Mouse (Mus musculus): ENCODE data around the gene Slc5a5. TPM values are rescaled to one million over a fixed set of nuclear protein-coding genes. Genes with fewer than 3 reads are reported as not detected.

The Slc5a5 gene
- 8.2 and 13.8 TPM in 2 replicates for polyA plus RNA-seq (2015; fragmentation: Nextera tagmentation; extraction: Ambion mirVana)

DNA sequence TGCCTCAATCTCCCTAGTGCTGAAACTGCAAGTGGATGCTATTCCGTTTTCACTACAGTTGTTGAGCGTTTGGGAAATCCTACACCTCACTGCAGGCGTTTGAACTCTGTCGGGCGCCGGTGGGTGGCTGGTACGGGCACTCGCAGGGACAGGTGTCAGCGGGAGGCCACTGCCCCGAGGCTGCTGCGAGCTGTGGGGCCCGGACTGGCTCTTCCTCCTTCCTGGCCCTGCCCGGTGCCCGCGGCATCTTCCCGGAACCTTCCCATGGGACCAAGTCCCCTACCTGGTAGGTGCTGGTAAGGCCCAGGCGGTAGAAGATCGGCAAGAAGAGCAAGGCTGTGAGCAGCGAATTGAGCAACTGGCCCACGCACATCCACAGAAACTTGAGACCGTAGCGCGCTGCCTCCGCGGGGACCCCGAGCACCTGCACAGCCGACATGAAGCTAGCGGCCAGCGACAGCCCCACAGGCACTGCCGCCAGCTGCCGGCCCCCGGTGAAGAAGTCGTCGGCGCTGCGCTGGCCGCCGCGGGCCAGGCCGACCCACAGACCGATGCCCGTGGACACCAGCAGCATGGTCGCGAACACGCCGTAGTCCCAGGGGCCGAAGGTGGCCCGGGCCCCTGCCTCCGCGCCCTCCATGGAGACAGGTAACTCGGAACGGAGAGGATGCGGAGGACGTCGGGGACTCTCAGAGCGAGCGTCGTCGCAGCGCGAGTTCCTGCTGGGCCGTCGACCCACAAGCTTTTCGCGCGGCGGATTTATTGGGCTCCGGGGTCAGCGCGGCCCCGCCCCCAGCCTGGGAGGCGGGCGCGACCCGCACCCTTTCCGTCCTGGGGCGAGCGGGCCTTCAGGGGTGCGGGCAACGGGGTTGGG lies at the start of gene Slc5a5:
TSS of gene Slc5a5 (minus strand) at position 736 of the 874 bp plus-strand sequence.
- peak within 1 kb of the TSS; percentile 63 for H3K9ac ChIP-seq (ENCODE audit: low read length)

DNA sequence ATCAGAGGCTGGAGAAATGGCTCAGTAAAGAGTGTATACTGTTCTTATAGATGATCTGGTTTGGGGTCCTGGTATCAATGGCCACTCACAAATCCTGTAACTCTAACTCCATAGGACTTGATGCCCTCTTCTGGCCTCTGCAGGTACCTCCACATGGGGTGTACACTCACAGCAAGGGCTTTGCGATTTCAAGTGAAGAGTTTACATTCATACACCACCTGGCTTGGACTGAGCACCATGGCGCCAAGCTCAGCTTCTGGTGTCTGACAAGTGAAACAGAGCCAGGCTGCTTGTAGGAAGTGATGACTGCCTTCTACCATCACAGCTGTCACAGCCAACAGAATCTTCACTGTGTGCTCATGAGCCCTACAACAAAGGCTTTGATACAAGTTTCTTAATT lies 48.9 kb upstream of the Slc5a5 start:
- Histone ChIP-seq H3K9me3 (replicated peaks; ENCODE audit: control insufficient read depth, low read length) (no peaks in the 10 kb centered on the region), H3K9ac (ENCODE audit: low read length) (no peak overlapping the region)
- 69% methylated on average over 2 of the region's 2 CpGs for whole genome bisulfite sequencing

More for the DNA sequence above, at the start of gene Slc5a5:
- Histone ChIP-seq H3K27me3 (ENCODE audit: control insufficient read depth, insufficient read depth, low read length) (peaks cover 29% of the 10 kb centered on the region), H3K4me1 (ENCODE audit: control insufficient read depth, insufficient read depth, low read length) (peaks cover 16% of the 10 kb centered on the region), H3K9me3 (replicated peaks; ENCODE audit: control insufficient read depth, low read length) (no peaks in the 10 kb centered on the region), H3K4me3 (replicated peaks; ENCODE audit: low read length) (peak within 1 kb of the TSS; percentile 41), H3K4me2 (ENCODE audit: low read depth, low read length) (peak within 1 kb of the TSS; percentile 49), H3K27ac (ENCODE audit: low read length) (no peak within 1 kb of the TSS), H3K36me3 (ENCODE audit: control insufficient read depth, insufficient read depth, low read length) (peaks cover 17% of the 10 kb centered on the region; the same call in 1 of the 2 replicates)
- no peak for ATAC-seq (ENCODE audit: insufficient read depth, low FRiP score)
- 4% methylated on average over 79 of the region's 80 CpGs for WGBS

DNA sequence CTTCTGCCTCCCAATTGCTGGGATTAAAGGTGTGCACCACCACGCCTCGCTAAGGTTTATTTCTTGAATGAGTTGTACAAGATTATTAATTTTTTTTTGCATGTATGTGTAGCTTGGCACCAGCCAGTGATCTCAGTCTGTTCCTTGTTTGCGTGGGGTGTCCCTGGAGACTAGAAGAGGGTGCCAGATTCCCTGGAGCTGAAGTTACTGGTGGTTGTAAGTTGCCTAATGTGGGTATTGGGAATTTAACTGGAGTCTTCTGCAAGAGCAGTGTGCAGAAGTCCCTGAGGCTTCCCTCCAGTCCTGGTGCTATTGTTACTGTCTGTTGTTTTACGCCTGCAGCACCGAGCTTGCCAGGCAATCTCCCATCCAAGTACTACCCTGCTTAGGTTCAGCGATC lies 44.6 kb upstream of the Slc5a5 start:
- Histone ChIP-seq H3K9me3 (replicated peaks; ENCODE audit: control insufficient read depth, low read length) (no peaks in the 10 kb centered on the region), H3K4me2 (ENCODE audit: low read depth, low read length) (no peak overlapping the region), H3K27me3 (ENCODE audit: control insufficient read depth, insufficient read depth, low read length) (no peaks in the 10 kb centered on the region), H3K4me1 (ENCODE audit: control insufficient read depth, insufficient read depth, low read length) (no peaks in the 10 kb centered on the region), H3K36me3 (ENCODE audit: control insufficient read depth, insufficient read depth, low read length) (no peaks in the 10 kb centered on the region), H3K27ac (ENCODE audit: low read length) (no peak overlapping the region), H3K4me3 (replicated peaks; ENCODE audit: low read length) (no peak overlapping the region), H3K9ac (ENCODE audit: low read length) (no peak overlapping the region)
- whole genome bisulfite sequencing, result 86% methylated on average over 6 of the region's 6 CpGs
- no peak for ATAC-seq (ENCODE audit: insufficient read depth, low FRiP score)

More for the DNA sequence above, 48.9 kb upstream of the Slc5a5 start:
- no peak overlapping the region for H3K27ac ChIP-seq (ENCODE audit: low read length)
- no peaks in the 10 kb centered on the region for H3K27me3 ChIP-seq (ENCODE audit: control insufficient read depth, insufficient read depth, low read length)
- ATAC-seq (ENCODE audit: insufficient read depth, low FRiP score), result no peak
- no peak overlapping the region for H3K4me2 ChIP-seq (ENCODE audit: low read depth, low read length)
- no peaks in the 10 kb centered on the region for H3K36me3 ChIP-seq (ENCODE audit: control insufficient read depth, insufficient read depth, low read length)
- no peak overlapping the region for H3K4me3 ChIP-seq (replicated peaks; ENCODE audit: low read length)
- H3K4me1 ChIP-seq (ENCODE audit: control insufficient read depth, insufficient read depth, low read length), result no peaks in the 10 kb centered on the region

DNA sequence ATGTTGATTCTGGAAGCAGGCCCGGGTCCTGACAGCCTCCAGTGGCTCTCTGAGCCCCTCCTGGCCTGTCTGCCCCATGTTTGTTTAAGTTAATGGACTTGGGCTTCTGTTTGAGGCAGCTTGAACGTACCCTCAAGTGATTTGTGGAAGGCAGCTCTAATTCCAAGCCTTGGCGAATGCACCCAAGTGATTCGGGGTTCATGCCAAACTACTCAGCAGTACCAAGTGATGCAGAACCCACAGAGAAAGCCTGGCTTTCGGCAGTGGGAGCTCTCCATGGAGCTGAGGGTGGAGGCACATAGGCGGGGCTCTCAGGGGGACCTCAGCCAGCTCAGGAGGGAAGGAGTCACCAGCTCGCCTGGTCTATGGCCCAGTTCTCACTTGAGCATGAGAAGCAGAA lies 42.2 kb upstream of the Slc5a5 start:
- no peaks in the 10 kb centered on the region for H3K4me1 ChIP-seq (ENCODE audit: control insufficient read depth, insufficient read depth, low read length)

DNA sequence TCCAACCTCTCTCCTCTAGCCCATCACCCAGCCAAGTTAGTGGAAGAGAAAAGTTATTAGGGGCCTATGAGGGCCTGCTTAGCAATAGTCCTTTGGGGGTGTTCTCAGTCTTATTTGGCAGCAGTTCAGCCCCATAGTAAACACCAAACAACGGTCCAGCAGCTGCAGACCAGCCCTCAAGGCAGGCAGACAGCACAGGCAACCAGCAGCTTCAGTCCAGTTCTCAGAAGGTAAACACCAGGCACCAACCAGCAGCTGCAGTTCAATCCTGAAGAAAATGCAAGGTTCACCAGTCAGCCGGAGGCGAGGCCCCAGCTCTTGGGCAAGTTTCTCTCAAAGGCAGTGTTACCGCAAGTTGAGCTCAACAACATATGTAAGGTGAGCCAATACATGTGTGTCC lies 40.5 kb upstream of the Slc5a5 start:
- 66% methylated on average over 4 of the region's 4 CpGs for WGBS
- H3K9ac ChIP-seq (ENCODE audit: low read length), result no peak overlapping the region
- no peak overlapping the region for H3K4me2 ChIP-seq (ENCODE audit: low read depth, low read length)
- no peaks in the 10 kb centered on the region for H3K4me1 ChIP-seq (ENCODE audit: control insufficient read depth, insufficient read depth, low read length)
- no peaks in the 10 kb centered on the region for H3K9me3 ChIP-seq (replicated peaks; ENCODE audit: control insufficient read depth, low read length)
- ATAC-seq (ENCODE audit: insufficient read depth, low FRiP score), result no peak
- H3K36me3 ChIP-seq (ENCODE audit: control insufficient read depth, insufficient read depth, low read length), result no peaks in the 10 kb centered on the region
- no peaks in the 10 kb centered on the region for H3K27me3 ChIP-seq (ENCODE audit: control insufficient read depth, insufficient read depth, low read length)
- no peak overlapping the region for H3K27ac ChIP-seq (ENCODE audit: low read length)
- H3K4me3 ChIP-seq (replicated peaks; ENCODE audit: low read length), result no peak overlapping the region

More for the DNA sequence above, 42.2 kb upstream of the Slc5a5 start:
- Histone ChIP-seq H3K36me3 (ENCODE audit: control insufficient read depth, insufficient read depth, low read length) (no peaks in the 10 kb centered on the region), H3K27ac (ENCODE audit: low read length) (no peak overlapping the region), H3K4me3 (replicated peaks; ENCODE audit: low read length) (no peak overlapping the region), H3K27me3 (ENCODE audit: control insufficient read depth, insufficient read depth, low read length) (no peaks in the 10 kb centered on the region), H3K9ac (ENCODE audit: low read length) (no peak overlapping the region), H3K4me2 (ENCODE audit: low read depth, low read length) (no peak overlapping the region), H3K9me3 (replicated peaks; ENCODE audit: control insufficient read depth, low read length) (no peaks in the 10 kb centered on the region)
- no peak for ATAC-seq (ENCODE audit: insufficient read depth, low FRiP score)
- WGBS, result 46% methylated on average over 7 of the region's 7 CpGs

DNA sequence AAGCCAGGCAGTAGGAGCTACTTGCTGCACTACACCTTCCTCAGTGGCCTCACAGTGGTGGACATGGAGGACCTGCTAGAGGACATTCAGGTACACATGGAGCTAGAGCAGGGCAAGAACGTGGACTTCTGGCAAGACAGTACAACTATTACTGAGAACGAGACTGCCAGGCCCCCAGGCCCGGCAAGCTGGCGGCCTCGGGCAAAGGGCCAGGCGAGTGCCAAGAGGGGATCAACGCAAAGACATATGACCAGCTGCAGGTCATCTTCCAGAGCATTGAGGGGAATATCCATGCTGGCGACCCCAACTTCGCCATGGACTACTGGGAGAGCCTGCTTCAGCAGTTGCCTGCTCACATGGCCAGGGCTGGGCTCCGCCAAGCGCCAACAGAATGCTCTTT lies 39.2 kb upstream of the Slc5a5 start:
- no peak for ATAC-seq (ENCODE audit: insufficient read depth, low FRiP score)
- Histone ChIP-seq H3K4me1 (ENCODE audit: control insufficient read depth, insufficient read depth, low read length) (no peaks in the 10 kb centered on the region), H3K9me3 (replicated peaks; ENCODE audit: control insufficient read depth, low read length) (no peaks in the 10 kb centered on the region), H3K4me2 (ENCODE audit: low read depth, low read length) (no peak overlapping the region), H3K9ac (ENCODE audit: low read length) (no peak overlapping the region), H3K27ac (ENCODE audit: low read length) (no peak overlapping the region), H3K27me3 (ENCODE audit: control insufficient read depth, insufficient read depth, low read length) (no peaks in the 10 kb centered on the region), H3K36me3 (ENCODE audit: control insufficient read depth, insufficient read depth, low read length) (no peaks in the 10 kb centered on the region), H3K4me3 (replicated peaks; ENCODE audit: low read length) (no peak overlapping the region)
- 90% methylated on average over 11 of the region's 11 CpGs for WGBS

DNA sequence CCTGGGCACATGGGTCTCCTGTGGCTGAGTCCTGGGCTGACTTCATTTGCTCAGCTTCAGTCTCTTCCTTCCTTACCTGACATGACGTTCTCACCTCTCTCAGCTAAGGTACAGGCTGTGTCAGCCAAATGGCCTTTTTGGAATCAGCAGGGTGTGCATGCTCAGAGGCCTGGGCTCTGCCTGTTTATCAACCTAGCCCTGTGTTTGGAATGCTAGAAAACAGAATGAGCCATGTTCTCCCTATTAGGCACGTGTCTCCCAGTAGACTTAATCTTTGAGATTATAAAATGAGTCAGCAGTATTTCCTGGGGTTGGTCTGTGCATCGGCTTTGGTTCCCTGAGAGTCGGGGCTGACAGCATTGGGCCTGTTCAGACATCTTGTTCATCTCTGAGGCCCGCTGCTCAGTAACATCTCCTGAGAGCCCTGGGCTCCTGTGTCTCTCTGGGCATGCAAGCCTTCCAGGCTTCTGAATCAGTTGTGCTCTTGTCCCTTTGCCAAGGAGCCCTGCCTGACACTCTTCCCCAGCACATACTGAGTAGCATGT lies 36.3 kb upstream of the Slc5a5 start:
- Histone ChIP-seq H3K27me3 (ENCODE audit: control insufficient read depth, insufficient read depth, low read length) (no peaks in the 10 kb centered on the region), H3K9me3 (replicated peaks; ENCODE audit: control insufficient read depth, low read length) (no peaks in the 10 kb centered on the region), H3K9ac (ENCODE audit: low read length) (no peak overlapping the region), H3K36me3 (ENCODE audit: control insufficient read depth, insufficient read depth, low read length) (no peaks in the 10 kb centered on the region), H3K27ac (ENCODE audit: low read length) (no peak overlapping the region), H3K4me2 (ENCODE audit: low read depth, low read length) (no peak overlapping the region), H3K4me3 (replicated peaks; ENCODE audit: low read length) (no peak overlapping the region), H3K4me1 (ENCODE audit: control insufficient read depth, insufficient read depth, low read length) (no peaks in the 10 kb centered on the region)
- WGBS, result 64% methylated on average over 5 of the region's 5 CpGs
- no peak for ATAC-seq (ENCODE audit: insufficient read depth, low FRiP score)

DNA sequence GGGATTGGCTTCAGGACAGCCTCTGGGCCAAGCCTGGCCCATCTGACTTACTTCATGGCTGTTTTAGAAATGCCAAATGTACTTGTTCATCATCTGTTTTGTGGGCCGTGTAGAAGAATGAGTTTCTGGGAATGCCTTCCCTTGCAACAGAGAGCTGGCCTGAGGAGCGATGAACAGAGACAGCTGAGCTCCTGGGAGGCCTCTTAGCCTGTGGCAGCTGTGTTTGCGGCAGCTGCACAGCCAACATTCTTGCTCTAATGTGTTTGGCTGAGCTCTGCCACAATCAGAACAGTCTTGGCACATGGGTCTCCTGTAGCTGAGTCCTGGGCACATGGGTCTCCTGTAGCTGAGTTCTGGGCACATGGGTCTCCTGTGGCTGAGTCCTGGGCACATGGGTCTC lies 35.5 kb upstream of the Slc5a5 start:
- Histone ChIP-seq H3K27me3 (ENCODE audit: control insufficient read depth, insufficient read depth, low read length) (no peaks in the 10 kb centered on the region), H3K4me1 (ENCODE audit: control insufficient read depth, insufficient read depth, low read length) (no peaks in the 10 kb centered on the region), H3K9me3 (replicated peaks; ENCODE audit: control insufficient read depth, low read length) (no peaks in the 10 kb centered on the region), H3K4me3 (replicated peaks; ENCODE audit: low read length) (no peak overlapping the region), H3K36me3 (ENCODE audit: control insufficient read depth, insufficient read depth, low read length) (no peaks in the 10 kb centered on the region), H3K4me2 (ENCODE audit: low read depth, low read length) (no peak overlapping the region), H3K9ac (ENCODE audit: low read length) (no peak overlapping the region), H3K27ac (ENCODE audit: low read length) (no peak overlapping the region)
- 63% methylated on average over 3 of the region's 3 CpGs for WGBS
- no peak for ATAC-seq (ENCODE audit: insufficient read depth, low FRiP score)

DNA sequence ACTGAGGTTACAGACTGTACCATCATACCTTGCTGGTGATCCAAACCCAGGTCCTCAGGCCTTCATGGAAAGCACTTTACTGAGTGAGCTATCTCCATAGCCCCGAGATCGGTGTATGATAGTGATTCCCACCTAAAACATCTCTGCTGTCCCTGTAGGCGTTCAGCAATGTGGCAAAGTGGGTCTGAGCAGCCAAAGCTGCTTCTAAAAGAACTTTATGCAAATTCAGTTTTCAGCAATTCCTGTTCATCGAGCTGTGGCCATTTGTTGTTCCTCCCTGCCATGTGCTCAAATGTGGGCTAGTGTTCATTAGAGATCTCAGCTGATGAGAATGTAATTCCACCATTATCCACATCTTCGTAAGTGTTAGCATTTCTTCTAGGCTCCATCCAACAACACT lies 33.8 kb upstream of the Slc5a5 start:
- WGBS, result 89% methylated on average over 5 of the region's 5 CpGs
- H3K4me1 ChIP-seq (ENCODE audit: control insufficient read depth, insufficient read depth, low read length), result no peaks in the 10 kb centered on the region
- H3K9me3 ChIP-seq (replicated peaks; ENCODE audit: control insufficient read depth, low read length), result no peaks in the 10 kb centered on the region
- ATAC-seq (ENCODE audit: insufficient read depth, low FRiP score), result no peak
- H3K4me3 ChIP-seq (replicated peaks; ENCODE audit: low read length), result no peak overlapping the region
- no peaks in the 10 kb centered on the region for H3K27me3 ChIP-seq (ENCODE audit: control insufficient read depth, insufficient read depth, low read length)
- no peak overlapping the region for H3K9ac ChIP-seq (ENCODE audit: low read length)
- no peaks in the 10 kb centered on the region for H3K36me3 ChIP-seq (ENCODE audit: control insufficient read depth, insufficient read depth, low read length)
- H3K27ac ChIP-seq (ENCODE audit: low read length), result no peak overlapping the region
- no peak overlapping the region for H3K4me2 ChIP-seq (ENCODE audit: low read depth, low read length)

Data from stomach, embryonic 16.5 days (tissue).